Mouse (Mus musculus): Measurements from ENCODE around the gene Sp7. TPM values are rescaled to one million over a fixed set of nuclear protein-coding genes. Genes with fewer than 3 reads are reported as not detected.
A peak's percentile ranks its signal among the peaks of the same experiment; 100 is the strongest.

Gene Sp7
- total and polyA plus RNA-seq, 2 experiments from 2014 or later, result 0.30 to 2.1 TPM

GRCm38 (mm10) chr15:102369972-102370371, 3.0 kb upstream of the Sp7 start:
- WGBS, result 14% methylated on average over 13 of the region's 13 CpGs

GRCm38 (mm10) chr15:102366238-102366637, 744 bp downstream of the Sp7 start:
- no peak for DNase-seq
- no peak for TF ChIP-seq CTCF (IDR thresholded peaks at IDR 0.05; ENCODE audit: low read depth)
- no peak for ATAC-seq
- peak overlapping the region; percentile 19; the same call in 1 of the 2 replicates for H3K4me3 ChIP-seq (ENCODE audit: low read depth, low read length)
- peak overlapping the region; percentile 42 for H3K4me2 ChIP-seq (ENCODE audit: low read depth)
- 6% methylated on average over 7 of the region's 7 CpGs for WGBS
- H3K27me3 ChIP-seq (ENCODE audit: insufficient read depth, low read length), result peaks cover 17% of the 10 kb centered on the region; the same call in 1 of the 2 replicates
- no peaks in the 10 kb centered on the region for H3K4me1 ChIP-seq (ENCODE audit: insufficient read depth)
- H3K9ac ChIP-seq, result no peak overlapping the region; the same call in 1 of the 2 replicates
- H3K9me3 ChIP-seq (ENCODE audit: low read length), result no peaks in the 10 kb centered on the region
- no peaks in the 10 kb centered on the region for H3K36me3 ChIP-seq (ENCODE audit: insufficient read depth)
- H3K27ac ChIP-seq (ENCODE audit: low read depth, low read length), result no peak overlapping the region

More at GRCm38 (mm10) chr15:102369972-102370371, 3.0 kb upstream of the Sp7 start:
- ATAC-seq, result no peak
- Histone ChIP-seq H3K9me3 (ENCODE audit: low read length) (no peaks in the 10 kb centered on the region), H3K36me3 (ENCODE audit: insufficient read depth) (no peaks in the 10 kb centered on the region), H3K9ac (no peak overlapping the region), H3K27ac (ENCODE audit: low read depth, low read length) (no peak overlapping the region), H3K4me2 (ENCODE audit: low read depth) (no peak overlapping the region), H3K4me1 (ENCODE audit: insufficient read depth) (no peaks in the 10 kb centered on the region), H3K4me3 (ENCODE audit: low read depth, low read length) (no peak overlapping the region), H3K27me3 (ENCODE audit: insufficient read depth, low read length) (peaks cover 17% of the 10 kb centered on the region; the same call in 1 of the 2 replicates)
- no peak for TF ChIP-seq CTCF (IDR thresholded peaks at IDR 0.05; ENCODE audit: low read depth)
- DNase-seq, result no peak

GRCm38 (mm10) chr15:102364678-102365077, 2.3 kb downstream of the Sp7 start:
- DNase-seq, result no peak
- no peak for TF ChIP-seq CTCF (IDR thresholded peaks at IDR 0.05; ENCODE audit: low read depth)
- H3K27me3 ChIP-seq (ENCODE audit: insufficient read depth, low read length), result peaks cover 13% of the 10 kb centered on the region; the same call in 1 of the 2 replicates
- H3K27ac ChIP-seq (ENCODE audit: low read depth, low read length), result no peak overlapping the region
- H3K36me3 ChIP-seq (ENCODE audit: insufficient read depth), result no peaks in the 10 kb centered on the region
- H3K4me1 ChIP-seq (ENCODE audit: insufficient read depth), result no peaks in the 10 kb centered on the region
- WGBS, result 97% methylated on average over 1 of the region's 1 CpGs
- no peak for ATAC-seq
- H3K4me2 ChIP-seq (ENCODE audit: low read depth), result no peak overlapping the region
- no peaks in the 10 kb centered on the region for H3K9me3 ChIP-seq (ENCODE audit: low read length)
- H3K9ac ChIP-seq, result no peak overlapping the region
- no peak overlapping the region for H3K4me3 ChIP-seq (ENCODE audit: low read depth, low read length)

GRCm38 (mm10) chr15:102362648-102363047, 4.3 kb downstream of the Sp7 start:
- TF ChIP-seq CTCF (IDR thresholded peaks at IDR 0.05; ENCODE audit: low read depth), result no peak
- no peak for ATAC-seq
- H3K27me3 ChIP-seq (ENCODE audit: insufficient read depth, low read length), result peaks cover 26% of the 10 kb centered on the region
- H3K9ac ChIP-seq, result no peak overlapping the region
- H3K4me1 ChIP-seq (ENCODE audit: insufficient read depth), result no peaks in the 10 kb centered on the region
- no peak overlapping the region for H3K4me3 ChIP-seq (ENCODE audit: low read depth, low read length)
- no peaks in the 10 kb centered on the region for H3K36me3 ChIP-seq (ENCODE audit: insufficient read depth)
- DNase-seq, result no peak
- H3K27ac ChIP-seq (ENCODE audit: low read depth, low read length), result no peak overlapping the region
- no peaks in the 10 kb centered on the region for H3K9me3 ChIP-seq (ENCODE audit: low read length)
- WGBS, result 15% methylated on average over 14 of the region's 14 CpGs
- H3K4me2 ChIP-seq (ENCODE audit: low read depth), result no peak overlapping the region

- no peak for TF ChIP-seq CTCF (IDR thresholded peaks at IDR 0.05; ENCODE audit: low read depth)
- no peak overlapping the region for H3K4me3 ChIP-seq (ENCODE audit: low read depth, low read length)
- no peak overlapping the region for H3K4me2 ChIP-seq (ENCODE audit: low read depth)
- ATAC-seq (no peak), DNase-seq (no peak)
- H3K27me3 ChIP-seq (ENCODE audit: insufficient read depth, low read length), result peaks cover 29% of the 10 kb centered on the region
- H3K36me3 ChIP-seq (ENCODE audit: insufficient read depth), result no peaks in the 10 kb centered on the region
- H3K9ac ChIP-seq, result no peak overlapping the region
- H3K27ac ChIP-seq (ENCODE audit: low read depth, low read length), result no peak overlapping the region
- 32% methylated on average over 5 of the region's 5 CpGs for WGBS
- no peaks in the 10 kb centered on the region for H3K9me3 ChIP-seq (ENCODE audit: low read length)
- H3K4me1 ChIP-seq (ENCODE audit: insufficient read depth), result no peaks in the 10 kb centered on the region
Observed at GRCm38 (mm10) chr15:102358834-102359233, 8.1 kb downstream of the Sp7 start.

- no peaks in the 10 kb centered on the region for H3K36me3 ChIP-seq (ENCODE audit: insufficient read depth)
- H3K9ac ChIP-seq, result no peak overlapping the region
- no peak overlapping the region for H3K4me3 ChIP-seq (ENCODE audit: low read depth, low read length)
- H3K27ac ChIP-seq (ENCODE audit: low read depth, low read length), result no peak overlapping the region
- peak; percentile 33; the same call in 1 of the 2 replicates for TF ChIP-seq CTCF (IDR thresholded peaks at IDR 0.05; ENCODE audit: low read depth)
- ATAC-seq, result peak; percentile 15; the same call in 1 of the 2 replicates
- H3K4me1 ChIP-seq (ENCODE audit: insufficient read depth), result no peaks in the 10 kb centered on the region
- WGBS, result 2% methylated on average over 25 of the region's 25 CpGs
- no peak for DNase-seq
- H3K4me2 ChIP-seq (ENCODE audit: low read depth), result peak overlapping the region; percentile 23; the same call in 1 of the 2 replicates
- H3K27me3 ChIP-seq (ENCODE audit: insufficient read depth, low read length), result peaks cover 29% of the 10 kb centered on the region
- no peaks in the 10 kb centered on the region for H3K9me3 ChIP-seq (ENCODE audit: low read length)
Observed at GRCm38 (mm10) chr15:102358126-102358525, 8.9 kb downstream of the Sp7 start.

- Histone ChIP-seq H3K4me2 (ENCODE audit: low read depth) (0 out of 2 replicates have a peak overlapping the region, but pooled peaks have one; percentile 94), H3K4me3 (ENCODE audit: low read depth, low read length) (no peak overlapping the region), H3K36me3 (ENCODE audit: insufficient read depth) (no peaks in the 10 kb centered on the region), H3K27me3 (ENCODE audit: insufficient read depth, low read length) (peaks cover 29% of the 10 kb centered on the region), H3K9me3 (ENCODE audit: low read length) (no peaks in the 10 kb centered on the region), H3K27ac (ENCODE audit: low read depth, low read length) (no peak overlapping the region), H3K4me1 (ENCODE audit: insufficient read depth) (no peaks in the 10 kb centered on the region), H3K9ac (no peak overlapping the region)
- TF ChIP-seq CTCF (IDR thresholded peaks at IDR 0.05; ENCODE audit: low read depth), result no peak
- DNase-seq (no peak), ATAC-seq (no peak)
- WGBS, result 43% methylated on average over 16 of the region's 16 CpGs
Observed at GRCm38 (mm10) chr15:102356501-102357325, 10.3 kb downstream of the Sp7 start.
